Mouse (Mus musculus): ENCODE measurements around the gene Syngap1. TPM values are rescaled to one million over a fixed set of nuclear protein-coding genes. Genes with fewer than 3 reads are reported as not detected.

Gene Syngap1
- total RNA-seq, 2 experiments from 2014 or later = 0.60 to 2.5 TPM

GRCm38 (mm10) chr17:27017564-27018499 lies 76.8 kb downstream of the Syngap1 start:
- peak; percentile 93 for ATAC-seq (replicated peaks; ENCODE audit: low FRiP score, poor library complexity, severe bottlenecking)

GRCm38 (mm10) chr17:27018555-27019196 lies 77.6 kb downstream of the Syngap1 start:
- no peak for ATAC-seq (replicated peaks; ENCODE audit: low FRiP score, poor library complexity, severe bottlenecking)

GRCm38 (mm10) chr17:27021076-27021475 lies 80.0 kb downstream of the Syngap1 start:
- no peak for ATAC-seq (replicated peaks; ENCODE audit: low FRiP score, poor library complexity, severe bottlenecking)

- ATAC-seq (replicated peaks; ENCODE audit: low FRiP score, poor library complexity, severe bottlenecking) = no peak
Measured at GRCm38 (mm10) chr17:27021736-27022135, 80.7 kb downstream of the Syngap1 start.

Other genes with a start within 250 kb of the Syngap1 start
- 25.9 and 33.4 TPM in 2 replicates for gene Crebrf, start 225.6 kb upstream of the Syngap1 start, total RNA-seq (2015; ENCODE audit: low replicate concordance)
- gene Crebrf, start 225.6 kb upstream of the Syngap1 start, total RNA-seq (2017; ENCODE audit: low replicate concordance) = 65.0 and 158 TPM in 2 replicates
- 1.2 and 7.1 TPM in 2 replicates for gene Bnip1, start 160.2 kb upstream of the Syngap1 start, total RNA-seq (2015; ENCODE audit: low replicate concordance)
- gene Bnip1, start 160.2 kb upstream of the Syngap1 start, total RNA-seq (2017; ENCODE audit: low replicate concordance) = 6.4 and 8.3 TPM in 2 replicates
- gene Nkx2-5, start 96.2 kb upstream of the Syngap1 start, total RNA-seq (2015; ENCODE audit: low replicate concordance) = not detected in 2 replicates
- gene Nkx2-5, start 96.2 kb upstream of the Syngap1 start, total RNA-seq (2017; ENCODE audit: low replicate concordance) = not detected in 2 replicates
- 3.3 and 5.6 TPM in 2 replicates for gene Kifc5b, start 24.2 kb upstream of the Syngap1 start, total RNA-seq (2015; ENCODE audit: low replicate concordance)
- 18.9 and 30.1 TPM in 2 replicates for gene Kifc5b, start 24.2 kb upstream of the Syngap1 start, total RNA-seq (2017; ENCODE audit: low replicate concordance)
- 4.0 TPM in 2 replicates for gene Phf1, start 8.2 kb upstream of the Syngap1 start, total RNA-seq (2015; ENCODE audit: low replicate concordance)
- 2.5 and 4.1 TPM in 2 replicates for gene Phf1, start 8.2 kb upstream of the Syngap1 start, total RNA-seq (2017; ENCODE audit: low replicate concordance)
- 33.6 and 59.6 TPM in 2 replicates for gene Cuta, start 1.7 kb upstream of the Syngap1 start, total RNA-seq (2015; ENCODE audit: low replicate concordance)
- 10.2 and 14.4 TPM in 2 replicates for gene Cuta, start 1.7 kb upstream of the Syngap1 start, total RNA-seq (2017; ENCODE audit: low replicate concordance)
- 1.3 TPM in 1 of 2 replicates, not detected in the other for gene Zbtb9, start 31.9 kb downstream of the Syngap1 start, total RNA-seq (2015; ENCODE audit: low replicate concordance)
- 5.3 and 6.0 TPM in 2 replicates for gene Zbtb9, start 31.9 kb downstream of the Syngap1 start, total RNA-seq (2017; ENCODE audit: low replicate concordance)
- gene Bak1, start 87.8 kb downstream of the Syngap1 start, total RNA-seq (2015; ENCODE audit: low replicate concordance) = 28.6 and 38.5 TPM in 2 replicates
- gene Bak1, start 87.8 kb downstream of the Syngap1 start, total RNA-seq (2017; ENCODE audit: low replicate concordance) = 6.7 and 17.0 TPM in 2 replicates
- 0.42 and 1.2 TPM in 2 replicates for gene Itpr3, start 116.1 kb downstream of the Syngap1 start, total RNA-seq (2015; ENCODE audit: low replicate concordance)
- gene Itpr3, start 116.1 kb downstream of the Syngap1 start, total RNA-seq (2017; ENCODE audit: low replicate concordance) = 1.1 and 1.4 TPM in 2 replicates
- gene Uqcc2, start 192.7 kb downstream of the Syngap1 start, total RNA-seq (2015; ENCODE audit: low replicate concordance) = 37.1 and 39.7 TPM in 2 replicates
- 19.8 and 25.6 TPM in 2 replicates for gene Uqcc2, start 192.7 kb downstream of the Syngap1 start, total RNA-seq (2017; ENCODE audit: low replicate concordance)
- not detected in 2 replicates for gene Ip6k3, start 226.5 kb downstream of the Syngap1 start, total RNA-seq (2015; ENCODE audit: low replicate concordance)
- not detected in 2 replicates for gene Ip6k3, start 226.5 kb downstream of the Syngap1 start, total RNA-seq (2017; ENCODE audit: low replicate concordance)

Data from erythroblast, adult 5-6 weeks (primary cell).